Mouse (Mus musculus) megakaryocyte progenitor cell, adult 5-6 weeks (primary cell): ENCODE results near the gene Tedc1. TPM values are rescaled to one million over a fixed set of nuclear protein-coding genes. Genes with fewer than 3 reads are reported as not detected.
A peak's percentile ranks its signal among the peaks of the same experiment; 100 is the strongest.

Experiments
- ATAC-seq: replicated peaks from 2 replicates; pipeline ENCODE4 v1.8.0; 2016; ENCODE audit warnings: mild to moderate bottlenecking, moderate TSS enrichment, inconsistent platforms; ENCODE audit not compliant: poor library complexity
- total RNA-seq, 2 experiments: library from RNA; stranded (forward) in 1 of 2; stranded (reverse) in 1 of 2; fragments of 157-497, 149-512 nt in 1 of 2; fragments of 200-1000 nt in 1 of 2; gene quantifications; 2 replicates each; pipeline versions ENCODE4 v1.2.3 to v1.2.4; 2015 to 2017

Tedc1 gene
- 5.2 and 5.3 TPM in 2 replicates for total RNA-seq (2015)
- 14.6 and 17.8 TPM in 2 replicates for total RNA-seq (2017)

DNA sequence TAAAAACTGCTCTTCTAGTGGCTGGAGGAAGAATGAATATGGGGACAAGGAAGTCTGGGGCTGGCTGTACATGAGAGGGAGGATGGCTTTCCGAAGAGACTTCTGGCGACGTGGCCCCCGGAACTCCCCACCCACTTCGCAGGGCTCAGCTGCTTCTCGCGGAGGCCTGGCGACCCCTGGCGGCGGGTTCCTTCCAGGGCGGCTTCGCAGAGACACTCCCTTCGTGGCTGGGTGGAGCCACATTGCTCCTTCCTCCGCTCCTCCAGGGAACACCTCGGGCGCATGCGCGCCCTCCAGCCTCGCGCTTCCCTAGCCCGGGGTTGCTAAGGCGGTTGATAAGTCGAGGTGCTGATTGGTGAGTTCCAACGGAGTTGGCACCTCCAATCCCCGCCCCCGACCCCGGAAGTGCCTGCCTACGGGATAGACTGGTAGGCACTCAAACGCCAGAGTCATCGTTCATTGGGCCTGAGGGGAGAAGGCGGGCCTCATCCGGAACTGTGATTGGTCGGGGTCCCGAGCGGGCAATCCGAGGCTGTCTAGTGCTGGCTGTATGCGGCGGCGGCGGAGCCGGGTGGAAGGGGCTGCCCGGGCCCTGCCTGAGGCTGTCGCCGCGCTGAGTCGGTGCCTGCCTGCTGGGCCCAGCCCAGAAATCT lies at the start of gene Tedc1:
TSS of gene Tedc1 (plus strand) at position 535 of the 653 bp plus-strand sequence.
- peak; percentile 77 for ATAC-seq

DNA sequence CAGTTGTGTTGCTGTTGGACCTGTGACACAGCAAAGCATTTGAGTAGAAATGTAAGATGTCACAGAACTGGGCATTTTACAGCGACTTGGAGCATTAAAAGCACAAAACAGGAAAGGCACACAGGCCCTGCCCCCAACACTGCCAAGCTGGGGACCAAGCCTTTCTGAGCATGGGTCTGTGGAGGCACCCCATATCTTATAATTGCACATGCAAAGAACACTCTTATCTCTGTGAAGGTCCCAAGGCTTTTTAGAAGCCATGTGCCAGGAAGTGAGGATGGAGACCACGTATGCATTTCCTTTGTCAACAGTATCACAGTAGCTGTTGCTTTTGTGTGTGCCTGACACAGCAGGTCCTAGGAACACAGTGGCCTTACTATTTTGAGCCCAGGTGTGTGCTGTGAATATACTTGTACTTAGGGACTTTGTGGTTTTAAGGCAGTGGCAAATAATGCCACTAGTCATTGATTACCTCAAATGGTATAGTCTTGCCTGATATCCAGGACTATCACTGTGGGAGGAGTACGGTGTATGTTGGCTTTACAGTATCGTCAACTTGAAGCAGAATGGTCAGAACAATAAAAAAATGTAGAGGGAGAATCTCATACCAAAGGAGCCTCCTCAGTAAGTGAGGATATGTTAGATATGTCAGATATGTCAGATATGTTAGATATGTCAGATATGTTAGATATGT lies 48.6 kb upstream of the Tedc1 start:
- peak; percentile 84 for ATAC-seq

DNA sequence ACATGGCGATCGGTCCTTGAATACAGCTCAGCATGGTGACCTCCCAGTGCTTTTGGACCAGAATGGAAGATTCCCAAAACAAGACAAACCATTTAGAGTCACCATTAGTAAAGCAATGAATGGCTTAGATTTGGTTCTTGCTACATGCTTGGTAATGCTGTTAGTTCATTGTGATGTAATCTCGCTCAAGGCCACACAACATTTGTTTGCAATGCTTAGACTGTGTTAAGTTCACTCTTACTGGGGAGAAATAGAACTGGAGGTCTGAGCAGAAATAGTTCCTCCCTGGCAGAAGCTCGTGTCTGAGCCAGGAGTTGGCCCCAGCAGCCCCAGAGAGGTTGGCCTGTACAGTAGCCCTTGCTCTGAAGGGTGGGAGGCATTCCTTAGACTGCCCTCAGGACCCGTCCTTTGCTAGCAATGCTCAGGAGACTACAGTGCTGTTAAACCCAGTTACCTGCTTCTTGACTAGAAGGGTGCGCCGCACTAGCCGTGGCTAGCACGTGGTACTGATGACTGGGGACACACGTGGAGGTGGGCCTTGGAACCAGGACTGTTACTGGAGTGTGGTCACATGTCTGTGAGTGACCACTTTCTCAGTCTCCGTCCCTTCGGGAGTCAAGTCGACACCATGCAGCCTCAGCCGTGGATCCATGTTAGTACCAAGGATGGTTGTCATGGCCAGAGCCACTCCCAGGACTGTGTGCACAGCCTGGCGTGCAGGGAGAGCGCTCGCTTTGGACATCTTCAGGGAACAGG lies 47.5 kb upstream of the Tedc1 start:
- ATAC-seq, result no peak

- ATAC-seq, result no peak
Observed at GRCm38 (mm10) chr12:113109801-113110200, 46.4 kb upstream of the Tedc1 start.

- no peak for ATAC-seq
Observed at GRCm38 (mm10) chr12:113114141-113114540, 42.1 kb upstream of the Tedc1 start.

GRCm38 (mm10) chr12:113114856-113115538 lies 41.2 kb upstream of the Tedc1 start:
- no peak for ATAC-seq

DNA sequence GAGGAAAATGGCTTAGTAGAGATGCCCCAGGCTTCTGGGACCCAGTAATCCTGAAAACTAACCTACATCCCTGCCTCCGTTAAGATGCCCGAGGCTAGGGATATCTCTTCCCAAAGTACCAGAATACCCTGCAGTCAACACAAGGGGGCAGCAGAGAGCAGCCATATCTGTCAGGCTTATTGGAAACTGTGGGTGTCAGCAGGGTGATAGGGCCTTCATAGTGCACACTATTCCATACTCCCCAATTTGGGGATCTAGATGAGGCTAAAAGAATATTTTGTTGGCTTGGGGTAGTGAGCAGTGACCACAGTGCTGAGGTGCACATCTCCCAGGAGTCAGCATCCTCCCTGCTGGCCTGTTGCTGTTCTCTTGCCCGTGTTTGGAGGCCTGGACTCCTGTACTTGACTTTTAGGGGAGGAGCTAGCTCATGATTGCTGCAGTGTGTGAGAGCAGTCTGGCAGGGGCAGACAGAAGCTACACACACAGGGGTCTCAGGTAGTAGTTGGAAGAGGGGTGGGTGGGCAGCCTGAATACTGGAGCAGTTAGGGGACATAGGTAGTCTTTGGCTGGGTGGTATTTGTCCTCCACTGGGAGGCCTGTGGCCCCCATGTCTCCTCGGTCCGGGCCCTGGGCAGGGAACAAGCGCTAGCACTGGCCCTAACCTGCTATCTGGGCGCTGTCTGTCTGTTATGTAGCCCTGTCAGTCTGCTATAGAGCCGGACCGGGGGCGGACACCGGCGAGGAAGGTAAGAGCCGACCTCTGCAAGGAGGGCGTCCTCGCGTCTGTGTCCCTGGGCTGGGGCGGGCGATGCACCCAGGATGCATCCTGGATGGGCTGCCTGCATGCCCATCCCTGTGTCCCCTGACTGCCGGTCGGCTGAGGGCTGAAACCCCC lies 36.5 kb upstream of the Tedc1 start:
- peak; percentile 92 for ATAC-seq

DNA sequence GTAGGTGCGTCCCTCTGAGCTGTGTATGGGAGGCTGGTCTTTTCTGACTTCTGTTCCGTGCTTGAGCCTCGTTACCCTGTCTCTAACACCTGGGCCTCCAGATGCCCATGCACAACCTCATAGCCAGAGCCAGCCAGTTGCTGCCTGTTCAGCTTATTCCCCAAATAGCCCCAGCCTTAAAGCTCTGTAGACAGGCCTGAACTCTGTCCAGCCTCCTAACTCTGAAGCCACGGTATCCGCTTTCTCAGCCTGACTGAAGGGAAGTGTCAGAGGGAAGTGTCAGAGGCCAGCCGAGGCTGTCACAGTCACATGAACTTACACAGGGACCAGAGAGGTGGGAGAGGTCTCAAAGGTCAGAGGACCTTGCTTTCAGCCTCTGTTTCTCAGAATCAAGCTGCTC lies 31.5 kb upstream of the Tedc1 start:
- no peak for ATAC-seq

DNA sequence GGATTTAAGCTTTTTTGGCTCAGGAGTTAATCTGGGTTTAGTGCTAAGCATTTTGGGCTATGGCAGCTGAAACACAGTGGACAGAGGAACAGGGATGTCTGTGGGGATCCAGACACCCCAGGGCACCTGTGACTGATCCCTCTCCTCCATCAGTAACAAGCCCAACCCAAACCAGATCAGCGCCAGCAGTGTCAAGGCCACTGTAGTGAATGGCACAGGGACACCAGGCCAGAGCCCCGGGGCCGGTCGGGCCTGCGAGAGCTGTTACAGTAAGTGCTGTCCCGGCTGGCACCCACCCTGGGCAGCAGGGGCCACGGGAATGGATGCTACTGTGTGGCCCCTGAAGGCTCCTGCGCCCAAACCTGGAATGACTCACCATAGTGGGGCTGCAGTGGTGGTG lies 25.5 kb upstream of the Tedc1 start:
- no peak for ATAC-seq

- ATAC-seq, result no peak
Observed at GRCm38 (mm10) chr12:113131601-113132000, 24.6 kb upstream of the Tedc1 start.

- no peak for ATAC-seq
Observed at GRCm38 (mm10) chr12:113132567-113132966, 23.7 kb upstream of the Tedc1 start.

DNA sequence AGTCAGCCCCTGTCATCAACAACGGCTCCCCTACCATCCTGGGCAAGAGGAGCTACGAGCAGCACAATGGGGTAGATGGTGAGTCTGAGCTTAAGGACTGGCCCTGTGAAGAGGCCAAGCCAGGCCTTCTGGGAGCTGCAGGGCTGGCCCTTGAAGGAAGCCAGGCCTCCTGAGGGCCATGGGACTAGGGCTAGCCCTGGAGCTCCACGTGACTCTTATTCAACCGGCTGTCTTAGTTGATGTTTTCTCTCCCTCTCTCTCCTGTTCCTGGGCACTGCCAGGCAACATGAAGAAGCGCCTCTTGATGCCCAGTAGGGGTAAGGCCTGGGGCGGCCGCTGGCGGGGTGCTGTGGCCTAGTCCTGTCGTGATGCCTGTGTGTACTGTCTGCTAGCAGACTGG lies 23.0 kb upstream of the Tedc1 start:
- ATAC-seq, result no peak

DNA sequence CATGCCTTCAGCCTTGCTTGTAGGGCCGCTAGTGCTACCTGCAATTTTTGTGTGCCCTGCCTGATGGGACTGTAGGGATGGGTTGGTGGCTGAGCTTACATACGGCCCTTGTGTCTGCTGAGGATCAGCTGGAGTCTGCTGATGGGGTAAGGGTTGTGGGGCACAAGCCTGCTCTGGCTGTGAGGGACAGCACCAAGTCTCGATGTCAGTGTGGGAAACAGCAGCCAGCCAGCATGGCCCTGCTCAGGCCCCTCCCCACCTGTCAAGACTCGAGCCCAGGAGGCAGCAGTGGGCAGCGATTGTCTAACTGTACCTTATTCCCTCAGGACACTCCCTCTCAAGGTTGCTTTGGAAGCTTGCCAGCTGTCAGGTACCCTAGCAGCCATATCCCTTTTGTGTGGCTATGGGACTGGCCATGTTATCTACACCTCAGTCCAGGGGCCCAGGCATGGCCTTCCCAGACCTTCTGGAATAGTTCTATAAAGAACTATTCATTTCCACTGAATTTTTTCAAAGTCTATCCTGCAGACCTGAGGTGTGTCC lies 22.3 kb upstream of the Tedc1 start:
- no peak for ATAC-seq

DNA sequence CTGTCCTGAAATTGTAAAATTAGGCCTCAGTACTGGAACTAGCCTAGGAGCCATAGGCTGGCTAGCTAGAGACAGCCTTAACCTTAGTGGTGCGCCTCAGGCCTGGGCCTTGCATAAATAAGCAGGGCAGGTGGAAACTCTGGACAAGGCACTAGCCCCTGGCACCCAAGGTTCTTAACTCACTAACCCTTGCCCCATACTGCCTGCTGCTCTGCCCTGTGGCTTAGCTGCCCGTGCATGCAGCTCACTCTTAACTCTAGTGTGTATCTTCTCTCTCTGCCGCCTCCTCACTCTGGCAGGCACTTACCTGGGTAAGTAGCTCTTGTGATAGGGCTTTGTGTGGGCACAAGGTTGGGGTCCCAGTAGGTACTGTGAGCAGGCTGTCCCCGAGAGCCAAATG lies 21.7 kb upstream of the Tedc1 start:
- no peak for ATAC-seq

GRCm38 (mm10) chr12:113135401-113135800 lies 20.8 kb upstream of the Tedc1 start:
- no peak for ATAC-seq

GRCm38 (mm10) chr12:113136492-113137020 lies 19.7 kb upstream of the Tedc1 start:
- no peak for ATAC-seq

DNA sequence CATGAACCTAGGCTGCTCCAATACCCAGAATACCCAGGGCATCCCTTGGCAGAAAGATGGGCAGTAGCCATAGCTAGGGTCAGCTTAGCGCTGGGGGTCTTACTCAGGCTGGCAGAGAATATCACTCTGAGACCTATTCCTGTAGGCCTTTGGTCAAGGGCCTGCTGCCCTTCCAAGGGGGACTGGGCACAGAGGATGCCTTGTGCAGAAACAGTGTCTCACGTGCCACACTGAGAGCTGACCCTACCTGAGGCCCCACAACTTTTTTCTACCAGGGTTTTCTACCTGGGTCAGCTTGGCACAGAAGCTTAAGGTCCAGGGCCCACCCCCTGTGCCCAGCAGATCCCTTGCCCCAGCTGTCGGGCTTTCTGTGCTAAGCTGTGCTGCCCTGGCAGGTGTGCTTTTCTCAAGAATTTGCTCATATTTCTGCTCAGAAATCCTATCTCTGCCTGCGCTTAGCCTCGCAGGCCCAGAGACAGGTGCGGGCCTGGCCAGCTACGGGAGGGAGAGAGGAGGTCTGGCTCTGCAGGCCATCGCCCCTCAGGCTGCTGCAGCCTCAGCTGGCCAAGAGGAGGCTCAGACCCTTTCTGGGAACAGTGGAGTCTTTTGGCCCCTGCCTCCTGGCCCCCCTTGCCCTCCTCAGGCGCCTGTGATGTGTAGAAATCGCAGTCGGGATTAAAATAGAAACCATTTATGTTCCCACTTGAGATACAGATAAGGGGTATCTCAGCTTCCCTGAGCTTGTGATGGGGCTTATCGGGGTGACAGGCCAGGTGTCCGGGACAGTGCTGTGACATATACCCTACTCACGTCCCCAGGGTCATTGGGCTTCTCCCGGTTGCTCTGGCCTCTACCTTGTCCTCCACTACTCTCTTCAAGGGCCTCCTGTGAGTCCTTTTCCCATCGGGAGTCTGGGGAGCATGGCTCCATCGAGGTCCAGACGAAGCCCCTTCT lies 18.7 kb upstream of the Tedc1 start:
- no peak for ATAC-seq

DNA sequence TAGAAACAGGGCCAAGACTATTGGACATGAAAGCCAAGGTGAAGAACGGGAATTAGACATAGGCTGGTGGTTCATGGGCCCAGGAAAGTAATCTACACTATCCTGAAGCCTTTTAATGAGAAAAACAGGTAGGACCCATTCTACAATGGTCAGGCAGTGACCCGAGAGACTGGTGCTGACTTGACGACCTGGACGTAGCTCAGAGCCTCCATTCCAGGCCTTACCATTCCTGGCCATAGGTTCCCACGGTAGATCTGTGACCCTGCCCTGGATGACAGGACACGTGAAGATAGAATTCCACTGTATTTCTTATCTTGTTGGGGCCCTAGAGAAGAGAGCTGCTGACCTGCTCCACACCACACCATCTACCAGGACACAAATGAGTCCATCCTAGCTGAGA lies 17.9 kb upstream of the Tedc1 start:
- no peak for ATAC-seq
